Mouse (Mus musculus): ENCODE data around the gene Ascc1. TPM values are rescaled to one million over a fixed set of nuclear protein-coding genes. Genes with fewer than 3 reads are reported as not detected.
A peak's percentile ranks its signal among the peaks of the same experiment; 100 is the strongest.

The Ascc1 gene
- total and polyA plus RNA-seq, 3 experiments: 17.0 to 37.9 TPM; not detected in 1

- Histone ChIP-seq H3K27me3 (ENCODE audit: control insufficient read depth in 1 of 2, insufficient read depth in 2 of 2, low read length in 2 of 2) (no peaks in the 10 kb centered on the region), H3K36me3 (ENCODE audit: control insufficient read depth in 1 of 2, insufficient read depth in 2 of 2, low read length in 2 of 2) (no peaks in the 10 kb centered on the region), H3K4me3 (ENCODE audit: control insufficient read depth in 1 of 2, insufficient read depth in 1 of 2, low read depth in 2 of 2, low read length in 2 of 2) (no peak overlapping the region), H3K9ac (ENCODE audit: control insufficient read depth, low read depth, low read length, poor library complexity, severe bottlenecking) (no peak overlapping the region), H3K4me1 (ENCODE audit: control insufficient read depth in 1 of 2, insufficient read depth in 2 of 2, low read length in 2 of 2) (no peaks in the 10 kb centered on the region), H3K9me3 (replicated peaks; ENCODE audit: insufficient read depth, low read length) (no peaks in the 10 kb centered on the region), H3K79me2 (ENCODE audit: control insufficient read depth, insufficient read depth, low read length, poor library complexity) (no peaks in the 10 kb centered on the region), H3K27ac (ENCODE audit: control insufficient read depth, low read depth, low read length) (no peak overlapping the region)
- TF ChIP-seq TCF12 (IDR thresholded peaks at IDR 0.05; ENCODE audit: low read depth, low read length): no peak
- DNase-seq (ENCODE audit: low read depth, low spot score): no peak
These were observed 59.6 kb downstream of the Ascc1 start for GRCm38 (mm10) chr10:60062173-60062572.

GRCm38 (mm10) chr10:60062931-60063330 is 60.3 kb downstream of the Ascc1 start:
- Histone ChIP-seq H3K9me3 (replicated peaks; ENCODE audit: insufficient read depth, low read length) (no peaks in the 10 kb centered on the region), H3K4me3 (ENCODE audit: control insufficient read depth in 1 of 2, insufficient read depth in 1 of 2, low read depth in 2 of 2, low read length in 2 of 2) (no peak overlapping the region), H3K79me2 (ENCODE audit: control insufficient read depth, insufficient read depth, low read length, poor library complexity) (no peaks in the 10 kb centered on the region), H3K27ac (ENCODE audit: control insufficient read depth, low read depth, low read length) (no peak overlapping the region), H3K27me3 (ENCODE audit: control insufficient read depth in 1 of 2, insufficient read depth in 2 of 2, low read length in 2 of 2) (no peaks in the 10 kb centered on the region), H3K4me1 (ENCODE audit: control insufficient read depth in 1 of 2, insufficient read depth in 2 of 2, low read length in 2 of 2) (no peaks in the 10 kb centered on the region), H3K36me3 (ENCODE audit: control insufficient read depth in 1 of 2, insufficient read depth in 2 of 2, low read length in 2 of 2) (no peaks in the 10 kb centered on the region), H3K9ac (ENCODE audit: control insufficient read depth, low read depth, low read length, poor library complexity, severe bottlenecking) (no peak overlapping the region)
- TF ChIP-seq POLR2AphosphoS5 (IDR thresholded peaks at IDR 0.05; ENCODE audit: borderline replicate concordance, low read depth, low read length): no peak
- no peak for TF ChIP-seq HCFC1 (IDR thresholded peaks at IDR 0.05; ENCODE audit: low read depth, low read length)
- no peak for TF ChIP-seq KAT2A (conservative IDR thresholded peaks at IDR 0.05; ENCODE audit: low read depth, low read length)
- TF ChIP-seq MAX (IDR thresholded peaks at IDR 0.05; ENCODE audit: low read length): no peak
- TF ChIP-seq ZKSCAN1 (IDR thresholded peaks at IDR 0.05; ENCODE audit: low read depth, low read length): no peak
- TF ChIP-seq UBTF (IDR thresholded peaks at IDR 0.05; ENCODE audit: borderline replicate concordance, insufficient read depth, low read depth, low read length): no peak
- no peak for TF ChIP-seq GATA1 (IDR thresholded peaks at IDR 0.05; ENCODE audit: low read depth, low read length)
- TF ChIP-seq USF1 (IDR thresholded peaks at IDR 0.05; ENCODE audit: low read depth, low read length): no peak
- TF ChIP-seq BHLHE40 (IDR thresholded peaks at IDR 0.05; ENCODE audit: borderline replicate concordance, low read depth, low read length): no peak
- TF ChIP-seq ELF1 (IDR thresholded peaks at IDR 0.05; ENCODE audit: low read depth, low read length): no peak
- TF ChIP-seq GABPA (IDR thresholded peaks at IDR 0.05; ENCODE audit: low read depth, low read length): no peak
- TF ChIP-seq TAL1 (IDR thresholded peaks at IDR 0.05; ENCODE audit: low read length): no peak
- DNase-seq (ENCODE audit: low read depth, low spot score): no peak

GRCm38 (mm10) chr10:60066524-60066923 is 63.9 kb downstream of the Ascc1 start:
- no peak overlapping the region for H3K27ac ChIP-seq (ENCODE audit: control insufficient read depth, low read depth, low read length)
- H3K36me3 ChIP-seq (ENCODE audit: control insufficient read depth in 1 of 2, insufficient read depth in 2 of 2, low read length in 2 of 2): no peaks in the 10 kb centered on the region
- no peak overlapping the region for H3K9ac ChIP-seq (ENCODE audit: control insufficient read depth, low read depth, low read length, poor library complexity, severe bottlenecking)
- no peaks in the 10 kb centered on the region for H3K9me3 ChIP-seq (replicated peaks; ENCODE audit: insufficient read depth, low read length)
- peak; percentile 56 for DNase-seq (ENCODE audit: low read depth, low spot score)
- H3K27me3 ChIP-seq (ENCODE audit: control insufficient read depth in 1 of 2, insufficient read depth in 2 of 2, low read length in 2 of 2): no peaks in the 10 kb centered on the region
- no peaks in the 10 kb centered on the region for H3K79me2 ChIP-seq (ENCODE audit: control insufficient read depth, insufficient read depth, low read length, poor library complexity)
- H3K4me3 ChIP-seq (ENCODE audit: control insufficient read depth in 1 of 2, insufficient read depth in 1 of 2, low read depth in 2 of 2, low read length in 2 of 2): no peak overlapping the region
- H3K4me1 ChIP-seq (ENCODE audit: control insufficient read depth in 1 of 2, insufficient read depth in 2 of 2, low read length in 2 of 2): no peaks in the 10 kb centered on the region
- TF ChIP-seq MXI1 (IDR thresholded peaks at IDR 0.05; ENCODE audit: low read depth, low read length) (no peak), TCF12 (IDR thresholded peaks at IDR 0.05; ENCODE audit: low read depth, low read length) (no peak), CTCF (IDR thresholded peaks at IDR 0.05 in 2 of 3, conservative IDR thresholded peaks at IDR 0.05 in 1 of 3; ENCODE audit: control insufficient read depth in 1 of 3, insufficient read depth in 1 of 3, low read depth in 2 of 3, low read length in 3 of 3, poor library complexity in 1 of 3, severe bottlenecking in 1 of 3) (peak; percentile 69 to 82 (median 75)), E2F4 (IDR thresholded peaks at IDR 0.05; ENCODE audit: borderline replicate concordance, low read depth, low read length) (no peak), ZC3H11A (IDR thresholded peaks at IDR 0.05; ENCODE audit: low read depth, low read length) (peak; percentile 35; the same call in 1 of the 2 replicates), HCFC1 (IDR thresholded peaks at IDR 0.05; ENCODE audit: low read depth, low read length) (no peak), RAD21 (IDR thresholded peaks at IDR 0.05; ENCODE audit: low read depth, low read length) (peak; percentile 70), TBP (IDR thresholded peaks at IDR 0.05; ENCODE audit: low read depth, low read length) (no peak), MAFK (IDR thresholded peaks at IDR 0.05; ENCODE audit: borderline replicate concordance, low read depth, low read length) (no peak), MAZ (IDR thresholded peaks at IDR 0.05; ENCODE audit: low read depth, low read length) (no peak), RCOR1 (IDR thresholded peaks at IDR 0.05; ENCODE audit: low read depth, low read length) (no peak), POLR2AphosphoS5 (IDR thresholded peaks at IDR 0.05; ENCODE audit: borderline replicate concordance, low read depth, low read length) (no peak), POLR2A (IDR thresholded peaks at IDR 0.05; ENCODE audit: control insufficient read depth in 1 of 2, insufficient read depth in 1 of 2, low read depth in 1 of 2, low read length in 2 of 2, poor library complexity in 1 of 2) (no peak), USF1 (IDR thresholded peaks at IDR 0.05; ENCODE audit: low read depth, low read length) (no peak), EP300 (IDR thresholded peaks at IDR 0.05; ENCODE audit: low read depth in 1 of 2, low read length in 2 of 2) (no peak), MEF2A (IDR thresholded peaks at IDR 0.05; ENCODE audit: extremely low read depth, insufficient replicate concordance, low read depth, low read length, poor library complexity, severe bottlenecking) (no peak), NELFE (IDR thresholded peaks at IDR 0.05; ENCODE audit: low read depth, low read length) (no peak), POLR2AphosphoS2 (IDR thresholded peaks at IDR 0.05; ENCODE audit: low read length) (no peak)
